Comparison of ENCODE assay signal across 24 mouse cellular contexts in genomic region chr14:121541262-121541661, GRCm38 (mm10). TPM values are rescaled to one million over a fixed set of nuclear protein-coding genes. Genes with fewer than 3 reads are reported as not detected.
"Had no signal": no experiment of that assay in that cellular context is flagged by ENCODE, and none has a peak within 500 bp of the region (broad histone marks: within the 10 kb centered on the region; RNA-seq: fewer than 3 reads in every experiment).

No protein-coding gene starts in this region.

- ATAC-seq: liver, postnatal 0 days had no signal

- H3K9ac ChIP-seq: limb, embryonic 12.5 days; limb, embryonic 15.5 days; liver, embryonic 14.5 days; liver, postnatal 0 days; lung, embryonic 15.5 days had no signal

- H3K27me3 ChIP-seq: limb, embryonic 12.5 days; limb, embryonic 15.5 days; lung, embryonic 15.5 days had no signal

- H3K4me3 ChIP-seq: left cerebral cortex, adult 2 months; limb, embryonic 12.5 days; limb, embryonic 15.5 days; lung, embryonic 15.5 days had no signal

- H3K27ac ChIP-seq: kidney, postnatal 0 days; left cerebral cortex, adult 2 months; limb, embryonic 12.5 days; limb, embryonic 15.5 days; liver, embryonic 14.5 days; lung, embryonic 15.5 days had no signal

- H3K4me2 ChIP-seq: limb, embryonic 12.5 days; limb, embryonic 15.5 days; liver, embryonic 11.5 days; lung, embryonic 15.5 days; midbrain, embryonic 11.5 days had no signal

- H3K4me1 ChIP-seq: limb, embryonic 12.5 days; limb, embryonic 15.5 days; lung, embryonic 15.5 days had no signal

- DNase-seq: kidney, adult 2 months; layer of hippocampus, postnatal 36 days; left cerebral cortex, postnatal 4 days; liver, postnatal 0 days; lung, postnatal 14 days; lung, postnatal 4 days; midbrain, embryonic 14.5 days; retina, postnatal 1 day; right cerebral cortex, postnatal 25 days; spleen, adult 18-20 months; thymus, adult 18-20 months; thymus, postnatal 36 days had no signal

- H3K9me3 ChIP-seq: limb, embryonic 12.5 days; limb, embryonic 15.5 days; lung, embryonic 15.5 days had no signal

RNA-seq across cellular contexts. Expression of gene Slc15a1, which starts 36.2 kb away (rescaled TPM):
- total RNA-seq: layer of hippocampus, adult 8-10 months; layer of hippocampus, postnatal 36 days; left cerebral cortex, adult 2 months; megakaryocyte progenitor cell, adult 5-6 weeks had no signal
- polyA plus RNA-seq: limb, embryonic 12.5 days; liver, embryonic 11.5 days; liver, embryonic 14.5 days; liver, postnatal 0 days; midbrain, embryonic 11.5 days; midbrain, embryonic 14.5 days; neural tube, embryonic 11.5 days; neural tube, embryonic 14.5 days had no signal
